Mouse (Mus musculus) C2C12 (cell line): ENCODE results near the gene Crtac1.

ENCODE experiments used
- CTCF ChIP-seq: IDR thresholded peaks from one replicate; pipeline ENCODE4 v1.5.1; 2011; ENCODE audit not compliant: control insufficient read depth, insufficient read depth, insufficient read length
- MAX ChIP-seq: IDR thresholded peaks from one replicate; pipeline ENCODE4 v1.6.1; 2011; ENCODE audit warnings: mild to moderate bottlenecking, control low read depth

- no peak for TF ChIP-seq CTCF
- no peak for TF ChIP-seq MAX
Measured at GRCm38 (mm10) chr19:42471571-42471970, 40.0 kb upstream of the Crtac1 start.
